Mouse (Mus musculus): ENCODE measurements around the gene Cdkl1. TPM values are rescaled to one million over a fixed set of nuclear protein-coding genes. Genes with fewer than 3 reads are reported as not detected.

Gene Cdkl1
- polyA plus RNA-seq, 1 experiment from 2014 or later: 1.1 TPM

GRCm38 (mm10) chr12:69805148-69805547 is 14.1 kb upstream of the Cdkl1 start:
- peaks cover 69% of the 10 kb centered on the region for H3K36me3 ChIP-seq (replicated peaks)
- WGBS: 95% methylated on average over 6 of the region's 6 CpGs
- DNase-seq (ENCODE audit: extremely low spot score, low spot score): no peak
- H3K27ac ChIP-seq: no peak overlapping the region
- H3K9me3 ChIP-seq: no peaks in the 10 kb centered on the region
- H3K4me3 ChIP-seq: no peak overlapping the region
- H3K4me1 ChIP-seq: peaks cover 7% of the 10 kb centered on the region
- H3K27me3 ChIP-seq (ENCODE audit: poor library complexity, severe bottlenecking): no peaks in the 10 kb centered on the region

DNA sequence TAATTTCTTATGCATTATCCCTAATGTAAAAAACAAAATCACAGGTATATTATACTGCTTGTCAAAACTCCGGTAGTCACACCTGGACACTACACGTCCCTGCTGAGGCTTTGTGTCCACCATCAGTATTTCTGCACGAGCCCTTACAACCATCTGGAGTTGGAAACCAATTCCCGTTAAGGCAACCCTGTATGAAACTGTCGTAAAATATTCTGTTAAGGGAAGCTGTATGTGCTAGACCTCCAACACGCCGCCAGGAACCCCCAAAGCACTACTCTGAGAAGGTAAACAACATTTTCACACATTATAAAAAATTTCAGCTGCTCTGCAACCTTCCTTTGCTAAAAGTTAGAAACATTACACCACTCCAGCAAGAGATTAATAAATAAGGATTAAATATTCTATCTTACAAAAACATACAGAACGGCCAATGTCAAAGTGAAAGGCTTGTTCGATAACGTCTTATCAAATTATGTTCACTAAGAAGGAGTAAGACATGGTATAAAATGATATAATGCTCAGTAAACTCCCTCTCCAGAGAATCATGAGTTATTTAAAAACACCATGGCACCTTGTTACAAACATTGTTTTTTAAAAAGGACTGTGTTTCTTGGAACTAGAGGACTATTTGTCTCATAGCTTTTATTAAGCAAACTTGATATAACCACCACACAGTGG is 13.5 kb upstream of the Cdkl1 start:
- Histone ChIP-seq H3K36me3 (replicated peaks) (peaks cover 66% of the 10 kb centered on the region), H3K4me3 (no peak overlapping the region), H3K9me3 (no peaks in the 10 kb centered on the region), H3K27ac (no peak overlapping the region), H3K4me1 (peaks cover 7% of the 10 kb centered on the region), H3K27me3 (ENCODE audit: poor library complexity, severe bottlenecking) (no peaks in the 10 kb centered on the region)
- WGBS: 95% methylated on average over 10 of the region's 10 CpGs
- no peak for DNase-seq (ENCODE audit: extremely low spot score, low spot score)

- Histone ChIP-seq H3K9me3 (no peaks in the 10 kb centered on the region), H3K4me3 (no peak overlapping the region), H3K36me3 (replicated peaks) (peaks cover 52% of the 10 kb centered on the region), H3K27ac (no peak overlapping the region), H3K4me1 (peaks cover 7% of the 10 kb centered on the region), H3K27me3 (ENCODE audit: poor library complexity, severe bottlenecking) (no peaks in the 10 kb centered on the region)
- 92% methylated on average over 6 of the region's 6 CpGs for WGBS
- no peak for DNase-seq (ENCODE audit: extremely low spot score, low spot score)
These were observed 12.1 kb upstream of the Cdkl1 start for GRCm38 (mm10) chr12:69803196-69803595.

DNA sequence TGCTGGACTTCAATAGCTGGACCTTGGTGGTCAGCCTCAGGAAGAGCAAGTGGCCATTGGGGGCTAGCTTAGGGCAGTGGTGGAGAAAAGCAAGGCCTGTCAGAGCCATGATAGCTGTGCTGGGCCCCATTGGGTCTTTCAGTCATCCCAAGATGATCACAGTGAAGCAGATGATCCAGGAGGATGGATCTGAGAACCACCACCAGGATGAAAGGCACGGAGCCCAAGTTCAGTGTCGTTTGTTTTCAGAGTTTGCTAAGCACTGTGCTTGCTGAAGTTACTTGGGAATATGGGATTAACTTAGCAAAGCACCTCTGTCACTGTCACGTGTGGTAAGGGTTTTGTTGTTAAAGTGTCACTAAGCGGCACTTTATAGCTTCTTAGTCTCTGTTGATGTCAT is 9.5 kb upstream of the Cdkl1 start:
- 92% methylated on average over 4 of the region's 4 CpGs for WGBS
- peaks cover 26% of the 10 kb centered on the region for H3K36me3 ChIP-seq (replicated peaks)
- H3K4me3 ChIP-seq: no peak overlapping the region
- H3K27ac ChIP-seq: no peak overlapping the region
- no peaks in the 10 kb centered on the region for H3K27me3 ChIP-seq (ENCODE audit: poor library complexity, severe bottlenecking)
- no peaks in the 10 kb centered on the region for H3K9me3 ChIP-seq
- DNase-seq (ENCODE audit: extremely low spot score, low spot score): no peak
- H3K4me1 ChIP-seq: peaks cover 7% of the 10 kb centered on the region

DNA sequence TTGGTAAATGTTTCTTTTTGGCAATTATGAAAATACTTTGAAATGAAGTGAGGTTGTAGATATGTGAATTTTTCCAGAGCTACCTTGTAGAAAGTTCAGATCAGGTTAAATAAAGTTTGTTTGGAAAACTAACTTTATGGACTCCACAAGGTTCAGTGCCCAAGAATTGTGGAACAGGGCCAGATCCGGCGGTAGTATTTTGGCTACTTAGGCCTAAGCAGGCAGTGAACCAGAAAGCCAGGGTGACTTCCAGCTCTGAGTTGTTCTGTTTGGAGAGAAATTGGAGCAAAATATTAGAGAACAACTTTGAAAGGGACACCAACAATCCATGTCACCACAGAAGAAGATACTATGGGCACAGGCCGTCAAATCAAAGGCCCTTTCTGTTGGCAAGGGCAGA is 5.2 kb upstream of the Cdkl1 start:
- H3K9me3 ChIP-seq: no peaks in the 10 kb centered on the region
- no peak overlapping the region for H3K4me3 ChIP-seq
- H3K4me1 ChIP-seq: peaks cover 2% of the 10 kb centered on the region
- peaks cover 14% of the 10 kb centered on the region for H3K27me3 ChIP-seq (ENCODE audit: poor library complexity, severe bottlenecking)
- 95% methylated on average over 3 of the region's 3 CpGs for WGBS
- no peaks in the 10 kb centered on the region for H3K36me3 ChIP-seq (replicated peaks)
- DNase-seq (ENCODE audit: extremely low spot score, low spot score): no peak
- H3K27ac ChIP-seq: no peak overlapping the region

DNA sequence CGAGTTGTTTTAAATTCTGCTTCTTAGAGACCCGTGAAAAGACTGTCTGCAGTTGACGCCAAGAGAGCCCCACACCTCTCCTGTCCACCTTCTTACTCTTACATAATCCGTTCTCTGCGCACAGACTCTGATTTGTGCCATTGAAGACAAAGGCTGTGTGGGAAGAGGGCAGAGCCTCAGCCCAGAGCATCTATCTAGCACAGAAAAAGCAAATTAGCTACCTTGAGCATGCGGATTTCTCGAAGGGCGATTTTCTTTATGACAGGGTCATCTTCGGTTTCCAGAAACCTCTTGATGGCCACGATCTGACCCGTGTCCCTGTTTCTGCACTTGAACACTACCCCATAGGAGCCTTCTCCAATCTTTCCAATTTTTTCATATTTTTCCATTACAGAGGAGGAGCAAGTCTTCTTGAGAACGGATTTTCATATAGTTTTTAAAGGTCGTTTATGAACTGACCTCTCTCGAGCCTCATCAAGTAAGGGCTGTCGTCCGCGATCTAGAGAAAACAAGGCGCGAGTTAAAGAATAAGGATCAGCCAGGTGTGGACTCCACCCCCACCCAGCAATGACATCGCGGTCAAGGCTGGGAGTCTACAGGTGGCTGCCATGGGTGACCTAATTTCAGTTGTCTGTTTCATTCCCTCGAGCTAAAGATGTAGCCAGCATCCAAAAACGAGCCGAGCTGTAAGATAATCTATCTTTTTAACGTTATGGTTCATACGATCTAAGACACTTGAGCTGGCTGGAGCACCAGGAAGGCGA is 1.1 kb downstream of the Cdkl1 start:
- Histone ChIP-seq H3K4me3 (peak overlapping the region; percentile 68), H3K27me3 (ENCODE audit: poor library complexity, severe bottlenecking) (peaks cover 60% of the 10 kb centered on the region), H3K36me3 (replicated peaks) (no peaks in the 10 kb centered on the region), H3K9me3 (no peaks in the 10 kb centered on the region), H3K27ac (peak overlapping the region; percentile 79), H3K4me1 (peaks cover 16% of the 10 kb centered on the region)
- WGBS: 29% methylated on average over 27 of the region's 27 CpGs
- no peak for DNase-seq (ENCODE audit: extremely low spot score, low spot score)

DNA sequence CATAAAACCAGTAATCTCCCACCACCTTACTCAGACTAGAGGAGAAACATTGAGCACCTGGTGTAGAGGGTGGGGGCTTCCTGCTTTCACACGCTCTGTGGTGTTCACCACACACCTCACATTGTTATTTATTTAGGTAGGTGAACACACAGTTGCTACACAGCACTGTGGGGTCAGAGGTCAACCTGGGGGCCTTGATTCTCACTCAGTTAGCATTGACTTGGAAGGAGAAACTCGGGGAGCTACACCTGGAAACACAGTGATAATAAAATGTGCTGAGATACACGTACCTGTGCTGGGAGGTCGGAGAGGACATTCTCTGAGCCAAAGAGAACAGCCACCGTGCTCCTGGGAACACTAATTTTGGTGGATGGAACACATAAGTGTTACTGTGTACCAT is 2.7 kb downstream of the Cdkl1 start:
- Histone ChIP-seq H3K4me1 (peaks cover 22% of the 10 kb centered on the region), H3K27ac (no peak overlapping the region), H3K27me3 (ENCODE audit: poor library complexity, severe bottlenecking) (peaks cover 60% of the 10 kb centered on the region), H3K4me3 (no peak overlapping the region), H3K9me3 (no peaks in the 10 kb centered on the region), H3K36me3 (replicated peaks) (no peaks in the 10 kb centered on the region)
- no peak for DNase-seq (ENCODE audit: extremely low spot score, low spot score)
- WGBS: 86% methylated on average over 5 of the region's 5 CpGs

GRCm38 (mm10) chr12:69785471-69785870 is 5.6 kb downstream of the Cdkl1 start:
- no peaks in the 10 kb centered on the region for H3K9me3 ChIP-seq
- H3K27ac ChIP-seq: no peak overlapping the region
- peaks cover 38% of the 10 kb centered on the region for H3K27me3 ChIP-seq (ENCODE audit: poor library complexity, severe bottlenecking)
- DNase-seq (ENCODE audit: extremely low spot score, low spot score): no peak
- no peak overlapping the region for H3K4me3 ChIP-seq
- no peaks in the 10 kb centered on the region for H3K36me3 ChIP-seq (replicated peaks)
- 92% methylated on average over 9 of the region's 9 CpGs for WGBS
- H3K4me1 ChIP-seq: peaks cover 12% of the 10 kb centered on the region

- Histone ChIP-seq H3K36me3 (replicated peaks) (no peaks in the 10 kb centered on the region), H3K27me3 (ENCODE audit: poor library complexity, severe bottlenecking) (peaks cover 18% of the 10 kb centered on the region), H3K27ac (0 out of 2 replicates have a peak overlapping the region, but pooled peaks have one; percentile 53), H3K4me3 (no peak overlapping the region), H3K4me1 (peaks cover 6% of the 10 kb centered on the region), H3K9me3 (no peaks in the 10 kb centered on the region)
- 68% methylated on average over 6 of the region's 6 CpGs for WGBS
- no peak for DNase-seq (ENCODE audit: extremely low spot score, low spot score)
These were observed 7.6 kb downstream of the Cdkl1 start for GRCm38 (mm10) chr12:69783247-69784025.

- no peaks in the 10 kb centered on the region for H3K36me3 ChIP-seq (replicated peaks)
- no peak for DNase-seq (ENCODE audit: extremely low spot score, low spot score)
- peaks cover 6% of the 10 kb centered on the region; the same call in 1 of the 2 replicates for H3K27me3 ChIP-seq (ENCODE audit: poor library complexity, severe bottlenecking)
- no peak overlapping the region for H3K27ac ChIP-seq
- H3K4me3 ChIP-seq: no peak overlapping the region
- peaks cover 6% of the 10 kb centered on the region for H3K4me1 ChIP-seq
- H3K9me3 ChIP-seq: no peaks in the 10 kb centered on the region
- 89% methylated on average over 10 of the region's 10 CpGs for WGBS
These were observed 9.0 kb downstream of the Cdkl1 start for GRCm38 (mm10) chr12:69781935-69782650.

DNA sequence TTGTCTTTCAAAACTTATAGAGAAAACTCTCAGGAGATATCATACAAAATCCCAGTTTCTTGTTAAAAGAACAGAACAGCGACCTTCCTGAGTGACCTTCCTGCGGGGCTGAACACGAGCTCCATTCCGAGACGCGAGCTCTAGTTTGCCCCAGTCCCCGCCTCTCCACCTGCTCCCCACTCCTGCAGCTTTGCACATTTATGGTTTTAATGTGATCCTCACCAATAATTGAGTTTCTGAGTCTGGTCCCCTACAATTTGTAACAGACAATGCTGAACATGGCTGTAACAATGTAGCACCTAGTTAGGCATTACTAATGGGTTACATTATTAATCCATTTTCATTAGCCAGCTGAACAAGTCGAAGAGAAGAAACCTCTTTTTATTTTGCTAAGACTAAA is 9.6 kb downstream of the Cdkl1 start:
- Histone ChIP-seq H3K27ac (no peak overlapping the region), H3K4me3 (no peak overlapping the region), H3K27me3 (ENCODE audit: poor library complexity, severe bottlenecking) (0 out of 2 replicates have a peak, but pooled peaks cover under 1% of the 10 kb centered on the region), H3K36me3 (replicated peaks) (no peaks in the 10 kb centered on the region), H3K9me3 (no peaks in the 10 kb centered on the region), H3K4me1 (peaks cover 12% of the 10 kb centered on the region)
- DNase-seq (ENCODE audit: extremely low spot score, low spot score): no peak
- WGBS: 90% methylated on average over 8 of the region's 8 CpGs

- Histone ChIP-seq H3K4me3 (no peak overlapping the region), H3K27ac (no peak overlapping the region), H3K36me3 (replicated peaks) (no peaks in the 10 kb centered on the region), H3K4me1 (peaks cover 15% of the 10 kb centered on the region), H3K27me3 (ENCODE audit: poor library complexity, severe bottlenecking) (no peaks in the 10 kb centered on the region), H3K9me3 (no peaks in the 10 kb centered on the region)
- DNase-seq (ENCODE audit: extremely low spot score, low spot score): no peak
- 80% methylated on average over 2 of the region's 2 CpGs for WGBS
These were observed 13.1 kb downstream of the Cdkl1 start for GRCm38 (mm10) chr12:69777957-69778356.

All from forebrain, embryonic 10.5 days (tissue).